Mouse (Mus musculus) erythroblast, embryonic 14.5 days (primary cell): ENCODE data around the gene Scnn1a.

Source experiments
- GATA1 ChIP-seq: IDR thresholded peaks from 2 replicates; pipeline ENCODE4 v1.6.1; 2012; ENCODE audit warnings: low read length, inconsistent platforms, mixed read lengths
- TAL1 ChIP-seq: IDR thresholded peaks from 3 replicates; pipeline ENCODE4 v1.6.1; 2012; ENCODE audit warnings: low read length, inconsistent platforms, mixed read lengths

- TF ChIP-seq TAL1 (no peak), GATA1 (no peak)
Observed at GRCm38 (mm10) chr6:125350231-125350994, 30.0 kb downstream of the Scnn1a start.
